Mouse (Mus musculus) adrenal gland (tissue): ENCODE data around the gene Mrps2.
"Not testable (repeated sequence)": the region's sequence is repeated elsewhere in the genome, so short reads cannot be mapped to it uniquely, and the experiment has no call there.

Source experiments
- intact Hi-C: fragments of 180-260 bp; cut with DNase I; formaldehyde crosslinking; loops from one replicate; pipeline ENCODE4 v1.15.1; 2025

The Mrps2 gene

DNA sequence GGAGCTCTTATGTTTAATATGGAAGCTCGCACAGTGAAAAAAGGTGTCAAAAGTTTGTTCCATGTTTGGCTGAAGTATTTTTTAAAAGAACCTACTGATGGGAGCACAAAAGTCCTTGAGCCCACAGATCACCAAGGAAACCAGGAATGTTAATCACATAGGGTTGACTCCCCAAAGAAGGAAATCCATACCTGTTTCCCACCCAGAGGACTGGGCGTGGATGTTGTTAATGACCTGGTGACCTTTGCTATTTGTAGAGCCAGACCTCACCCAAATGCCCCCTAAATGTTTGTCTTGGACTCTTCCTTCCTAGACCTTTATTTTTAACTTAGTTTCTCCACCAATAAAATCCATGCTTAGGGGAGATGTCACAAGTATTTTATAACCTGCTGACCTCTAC, 2.7 kb downstream of the Mrps2 start:
- intact Hi-C loops: no loop called here

DNA sequence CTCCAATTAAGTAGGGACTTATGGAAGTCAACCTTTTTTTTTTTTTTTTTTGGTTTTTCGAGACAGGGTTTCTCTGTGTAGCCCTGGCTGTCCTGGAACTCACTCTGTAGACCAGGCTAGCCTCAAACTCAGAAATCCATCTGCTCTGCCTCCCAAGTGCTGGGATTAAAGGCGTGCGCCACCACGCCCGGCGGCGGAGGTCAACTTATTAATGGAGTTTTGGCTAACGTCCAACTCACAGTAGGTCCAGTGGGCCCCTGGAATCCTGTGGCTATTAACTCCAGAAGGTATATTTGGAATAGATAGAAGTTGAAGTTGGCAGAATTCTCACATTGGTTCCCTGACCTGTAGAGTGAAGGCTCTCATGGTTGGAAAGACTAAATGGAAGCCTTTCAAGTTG, 4.1 kb downstream of the Mrps2 start:
- intact Hi-C loops: not testable (repeated sequence)

DNA sequence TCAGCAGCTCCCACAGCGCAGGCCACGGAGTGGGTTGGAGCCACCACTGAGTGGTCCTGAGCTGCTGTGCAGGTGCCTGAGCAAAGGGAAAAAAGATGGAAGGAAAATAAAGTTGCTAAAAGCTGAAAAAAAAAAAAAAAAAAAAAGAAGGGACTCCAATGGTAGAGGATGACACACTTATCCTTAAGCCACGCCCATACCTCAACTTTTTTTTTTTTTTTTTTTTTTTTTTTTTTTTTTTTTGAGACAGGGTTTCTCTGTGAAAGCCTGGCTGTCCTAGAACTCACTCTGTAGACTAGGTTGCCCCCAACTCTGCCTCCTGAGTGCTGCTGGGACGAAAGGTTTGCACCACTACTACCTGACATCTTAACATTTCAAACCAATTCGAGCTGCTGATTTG, 10.1 kb downstream of the Mrps2 start:
- intact Hi-C loops: not testable (repeated sequence)

DNA sequence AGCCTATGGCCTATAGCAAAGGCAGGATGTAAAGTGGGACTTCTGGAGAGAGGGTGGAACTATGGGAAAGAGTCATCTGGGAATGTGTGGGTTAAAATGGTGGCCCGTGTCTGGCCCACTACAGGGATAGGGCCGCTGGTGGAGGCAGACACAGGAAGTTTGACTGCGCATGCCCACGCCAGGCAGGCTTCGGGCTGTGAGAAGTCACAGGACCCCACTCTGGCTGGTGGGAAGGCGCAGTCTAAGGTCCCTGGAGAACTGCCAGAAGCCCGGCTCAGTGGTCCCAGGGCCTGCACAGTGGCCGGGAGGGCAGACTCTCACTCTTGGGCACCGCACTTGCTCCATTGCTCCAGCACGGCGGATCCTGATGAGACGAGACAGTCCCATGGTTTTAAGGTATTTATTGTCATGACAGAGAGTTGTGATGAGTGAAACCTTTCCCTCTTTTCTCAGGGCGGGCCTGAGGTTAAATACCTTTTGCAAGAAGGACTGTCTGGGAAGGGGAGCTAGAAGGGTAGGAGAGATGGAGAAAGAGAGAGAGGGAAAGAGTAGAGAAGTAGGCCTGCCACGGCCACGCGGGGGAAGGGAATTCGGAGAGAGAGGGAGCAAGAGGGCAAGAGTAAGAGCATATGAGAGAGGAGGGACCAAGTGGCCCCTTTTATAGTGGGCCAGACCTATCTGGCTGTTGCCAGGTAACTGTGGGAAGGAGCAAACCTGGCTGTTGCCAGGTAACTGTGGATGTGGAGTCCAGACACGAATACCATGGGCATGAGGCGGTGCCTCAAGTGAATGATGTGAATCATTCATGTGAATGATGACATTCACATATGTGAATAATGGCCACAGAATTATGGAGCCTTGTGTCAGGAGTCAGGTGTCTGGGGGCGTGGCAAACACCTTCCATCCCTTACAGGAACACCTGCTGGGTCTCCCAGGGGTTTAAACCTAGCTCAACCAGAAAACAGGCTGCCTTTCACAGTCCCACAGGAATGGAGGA, 11.6 kb downstream of the Mrps2 start:
- intact Hi-C loops: no loop called here

DNA sequence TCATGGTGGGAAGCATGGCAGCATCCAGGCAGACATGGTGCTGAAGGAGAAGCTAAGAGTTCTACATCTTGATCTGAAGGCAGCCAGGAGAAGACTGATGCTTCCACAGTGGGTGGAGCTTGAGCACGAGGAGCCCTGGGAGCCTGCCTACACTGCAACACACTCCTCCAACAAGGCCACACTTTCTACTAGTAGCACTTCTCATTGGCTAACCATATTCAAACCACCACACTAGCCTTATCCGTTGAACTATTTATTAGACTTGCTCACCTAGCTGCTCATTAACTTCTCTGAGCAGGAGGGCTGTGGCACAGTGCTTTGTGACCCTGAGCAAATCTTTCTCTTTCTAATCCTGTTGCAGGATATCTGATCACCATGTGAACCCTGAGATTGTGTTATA, 16.0 kb downstream of the Mrps2 start:
- intact Hi-C loops: no loop called here

DNA sequence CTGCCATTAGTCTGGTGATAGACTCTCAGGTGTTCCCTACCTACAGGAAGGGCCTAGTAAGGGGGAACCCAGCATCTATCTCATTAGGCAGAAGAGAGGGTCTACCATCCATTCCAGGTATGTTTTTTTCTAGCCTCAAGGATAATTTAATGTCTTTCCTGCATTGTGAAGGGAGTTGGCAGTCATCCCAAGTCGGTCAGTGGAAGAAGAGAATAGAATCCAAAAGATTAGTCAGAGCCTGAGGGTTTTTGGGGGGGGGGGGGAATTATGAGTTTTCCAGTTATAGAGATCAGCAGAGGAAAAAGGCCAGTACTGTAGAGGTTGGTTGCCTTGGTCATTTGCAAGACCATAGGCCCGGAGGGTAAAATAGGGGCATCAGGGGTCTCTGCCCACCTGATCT, 26.7 kb downstream of the Mrps2 start:
- intact Hi-C loops: no loop called here

DNA sequence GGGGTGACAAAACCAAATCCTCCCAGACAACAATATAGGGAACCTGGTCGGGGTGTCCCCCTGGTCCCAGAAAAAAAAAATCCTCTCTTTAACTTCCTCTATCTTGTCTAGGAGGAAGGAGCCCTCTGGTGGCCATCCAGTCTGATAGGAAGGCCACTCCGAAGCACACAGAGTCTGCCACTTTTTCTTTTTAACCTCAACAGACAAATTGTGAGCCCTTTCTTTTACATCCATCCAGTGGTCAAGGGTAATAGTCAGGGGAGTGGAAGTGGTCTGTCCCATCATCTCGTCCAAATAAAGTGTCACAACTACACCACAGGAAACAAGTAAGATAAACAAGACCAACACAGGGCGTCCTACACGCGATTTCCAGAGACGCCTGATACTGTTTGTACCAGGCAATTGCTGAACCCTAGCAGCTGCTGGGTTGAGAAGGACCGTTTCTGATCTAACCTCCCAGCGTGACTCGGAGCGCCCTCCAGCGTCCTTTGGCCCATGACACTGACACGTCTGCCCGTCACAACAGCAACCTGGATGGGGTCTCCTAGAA, 27.4 kb downstream of the Mrps2 start:
- intact Hi-C loops: no loop called here

DNA sequence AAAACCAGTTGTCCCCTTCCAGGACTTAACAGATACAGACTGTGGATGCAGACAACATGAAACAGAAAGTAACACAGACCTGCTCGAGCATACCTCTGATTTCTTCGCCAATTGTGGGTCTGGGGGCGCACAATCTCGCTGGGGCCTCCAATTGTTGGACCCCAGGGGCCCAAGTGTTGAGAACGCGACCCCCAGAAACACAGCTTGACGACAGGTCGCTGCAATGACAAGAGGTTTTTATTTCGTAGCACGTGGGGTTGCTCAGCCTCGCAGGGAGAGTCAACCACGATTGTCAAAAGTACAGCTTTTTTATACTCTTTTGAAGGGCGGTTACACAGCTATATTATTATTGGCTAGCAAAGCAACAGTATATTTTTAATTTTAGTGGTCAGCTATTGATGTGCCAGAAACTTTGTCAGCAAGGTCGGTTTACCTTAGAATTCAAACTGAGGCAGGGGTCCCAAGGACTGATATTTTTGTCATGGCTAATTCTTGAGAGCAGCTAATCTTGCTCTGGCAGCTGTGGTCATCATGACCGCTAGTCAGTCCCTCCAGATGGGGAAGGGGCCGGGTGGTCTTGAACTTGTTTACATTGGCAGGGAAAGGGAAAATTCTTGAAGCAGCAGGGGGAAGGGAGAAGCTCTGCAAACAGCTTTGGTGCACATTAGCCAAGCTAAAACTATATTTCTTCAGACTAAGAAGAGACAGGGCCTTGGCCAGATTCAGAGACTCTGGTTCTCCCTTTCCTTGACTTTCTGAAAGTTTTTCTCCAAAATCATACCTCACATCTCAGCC, 28.1 kb downstream of the Mrps2 start:
- intact Hi-C loops: no loop called here

DNA sequence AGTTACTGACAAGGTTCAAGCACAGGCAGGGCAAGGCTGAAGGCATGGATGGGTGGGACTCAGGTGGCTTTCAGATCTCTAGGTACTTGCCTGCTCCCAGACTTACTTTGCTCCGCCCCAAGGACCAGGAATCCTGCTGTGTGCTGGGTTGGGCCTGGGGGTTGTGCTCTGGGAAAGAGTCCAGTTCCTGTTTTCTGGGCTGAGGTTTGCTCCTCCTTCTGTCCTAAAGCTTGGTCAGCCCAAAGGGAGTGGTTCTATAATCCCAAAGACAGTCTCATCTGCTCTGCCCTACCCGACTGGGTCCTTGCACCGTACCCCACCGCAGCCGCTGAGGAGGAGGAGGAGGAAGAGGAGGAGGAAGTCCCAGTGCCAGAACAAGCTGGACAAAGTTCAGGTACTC, 28.8 kb downstream of the Mrps2 start, which contains the start of gene Gbgt1:
TSS of gene Gbgt1 (plus strand) at position 221 of the 400 bp plus-strand sequence.
- intact Hi-C loops: no loop called here

DNA sequence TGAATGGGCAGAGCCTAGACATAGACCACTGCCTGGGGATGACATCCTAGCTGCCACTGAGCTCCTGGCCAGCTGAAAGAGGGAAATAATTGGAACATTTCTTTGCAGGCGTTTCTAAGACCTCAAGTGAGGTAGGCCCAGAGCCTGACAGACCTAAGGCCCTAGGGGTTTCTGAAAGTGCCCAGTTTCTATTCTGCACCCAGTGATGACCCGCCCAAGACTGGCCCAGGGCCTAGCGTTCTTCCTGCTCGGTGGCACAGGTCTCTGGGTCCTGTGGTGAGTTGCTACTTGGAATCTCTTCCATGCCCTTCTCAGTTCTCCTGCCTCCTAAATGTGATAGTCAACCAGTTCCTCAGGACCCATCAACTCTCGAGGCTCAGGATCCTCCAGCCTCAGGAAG, 29.7 kb downstream of the Mrps2 start:
- intact Hi-C loops: no loop called here

DNA sequence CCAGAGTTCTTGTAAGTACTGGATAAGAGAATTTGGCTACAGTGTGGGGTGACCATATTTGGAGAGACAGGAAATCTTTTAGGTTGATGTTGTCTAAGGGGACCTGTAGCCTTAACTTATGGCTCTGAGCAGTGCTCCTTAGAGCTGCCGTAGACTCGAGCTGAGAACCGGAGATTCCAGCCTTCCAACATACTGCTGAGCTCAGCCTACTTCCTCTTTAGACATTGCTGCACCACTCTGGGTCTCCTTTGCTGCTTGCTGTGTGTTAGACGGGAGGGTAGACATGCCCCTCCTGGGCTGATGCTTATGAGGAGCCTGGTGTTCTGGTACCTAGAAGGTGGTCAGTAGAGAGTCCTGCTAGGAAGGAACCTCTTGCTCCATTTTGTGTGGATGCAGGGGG, 30.6 kb downstream of the Mrps2 start:
- intact Hi-C loops: no loop called here

DNA sequence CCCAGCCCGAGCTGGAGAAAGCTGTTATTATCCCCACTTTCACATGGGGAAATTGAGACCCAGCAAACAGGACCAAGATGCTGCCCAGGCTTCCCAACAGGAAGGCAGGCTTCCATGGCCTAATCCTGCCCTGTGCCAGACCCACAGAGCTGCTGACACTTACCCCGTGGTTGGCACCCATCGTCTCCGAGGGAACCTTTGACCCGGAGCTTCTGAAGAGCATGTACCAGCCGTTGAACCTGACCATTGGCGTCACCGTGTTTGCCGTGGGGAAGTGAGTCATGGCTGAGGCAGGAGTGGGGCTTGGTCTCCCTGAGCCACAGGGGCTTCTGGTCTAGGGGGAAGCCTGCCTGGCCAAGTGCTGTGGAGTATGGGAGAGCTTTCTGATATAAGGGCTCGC, 35.1 kb downstream of the Mrps2 start:
- intact Hi-C loops: no loop called here

DNA sequence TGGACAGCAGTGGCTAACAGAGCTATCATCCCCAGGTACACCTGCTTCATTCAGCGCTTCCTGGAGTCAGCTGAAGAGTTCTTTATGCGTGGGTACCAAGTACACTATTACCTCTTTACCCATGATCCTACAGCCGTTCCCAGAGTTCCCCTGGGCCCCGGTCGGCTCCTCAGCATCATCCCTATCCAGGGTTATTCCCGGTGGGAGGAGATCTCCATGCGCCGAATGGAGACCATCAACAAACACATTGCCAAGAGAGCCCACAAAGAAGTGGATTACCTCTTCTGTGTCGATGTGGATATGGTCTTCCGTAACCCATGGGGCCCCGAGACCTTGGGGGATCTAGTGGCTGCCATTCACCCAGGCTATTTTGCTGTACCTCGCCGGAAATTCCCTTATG, 36.8 kb downstream of the Mrps2 start:
- intact Hi-C loops: no loop called here

DNA sequence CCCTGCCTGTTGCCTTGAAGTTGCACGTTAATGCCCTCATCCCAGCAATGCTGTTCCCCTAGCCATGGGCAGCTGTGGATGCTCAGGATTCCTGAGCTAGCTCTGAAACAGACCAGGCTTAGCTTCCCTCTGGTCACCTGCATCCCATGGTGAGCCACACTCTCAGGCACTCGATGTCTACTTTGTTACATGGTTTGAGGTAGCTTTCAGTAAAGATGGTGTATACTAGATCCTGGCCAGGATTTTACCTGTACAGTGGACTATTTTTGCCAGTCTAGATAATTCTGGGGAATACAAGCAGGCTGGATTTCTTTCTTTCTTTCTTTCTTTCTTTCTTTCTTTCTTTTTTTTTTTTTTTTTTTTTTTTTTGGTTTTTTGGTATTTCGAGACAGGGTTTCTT, 37.9 kb downstream of the Mrps2 start, which contains the start of gene Gm10134:
TSS of gene Gm10134 (plus strand) at position 301 of the 400 bp plus-strand sequence.
- intact Hi-C loops: no loop called here

DNA sequence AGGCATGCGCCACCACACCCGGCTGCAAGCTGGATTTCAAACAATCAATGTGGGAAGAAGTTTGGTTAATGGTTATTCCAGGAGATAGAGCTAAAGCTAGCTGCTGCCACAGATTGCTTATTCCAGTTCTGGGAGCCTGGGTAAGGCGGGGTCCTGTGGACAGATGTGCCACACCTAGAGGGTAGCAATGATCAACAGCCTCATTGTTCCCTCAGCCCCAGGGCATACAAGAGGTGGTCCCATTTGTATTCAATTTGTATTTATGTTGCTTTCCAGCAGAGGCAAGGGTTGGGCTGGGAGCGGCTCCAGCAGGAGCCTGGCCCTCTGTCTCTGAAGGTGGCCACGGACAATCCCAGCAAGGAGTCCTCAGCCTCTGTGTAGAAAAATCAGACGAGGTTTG, 38.4 kb downstream of the Mrps2 start:
- intact Hi-C loops: no loop called here

DNA sequence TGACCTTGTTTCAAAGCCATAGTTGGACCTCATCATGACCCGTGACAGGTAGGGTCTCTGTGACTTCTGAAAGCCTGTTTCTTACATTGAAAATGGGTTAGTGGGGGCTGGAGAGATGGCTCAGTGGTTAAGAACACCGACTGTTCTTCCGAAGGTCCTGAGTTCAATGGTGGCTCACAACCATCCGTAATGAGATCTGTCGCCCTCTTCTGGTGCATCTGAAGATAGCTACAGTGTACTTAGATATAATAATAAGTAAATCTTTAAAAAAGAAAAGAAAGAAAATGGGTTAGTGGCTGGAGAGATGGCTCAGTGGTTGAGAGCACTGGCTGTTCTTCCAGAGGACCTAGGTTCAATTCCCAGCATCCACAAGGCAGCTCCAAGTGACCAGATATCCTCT, 43.7 kb downstream of the Mrps2 start:
- intact Hi-C loops: not testable (repeated sequence)

DNA sequence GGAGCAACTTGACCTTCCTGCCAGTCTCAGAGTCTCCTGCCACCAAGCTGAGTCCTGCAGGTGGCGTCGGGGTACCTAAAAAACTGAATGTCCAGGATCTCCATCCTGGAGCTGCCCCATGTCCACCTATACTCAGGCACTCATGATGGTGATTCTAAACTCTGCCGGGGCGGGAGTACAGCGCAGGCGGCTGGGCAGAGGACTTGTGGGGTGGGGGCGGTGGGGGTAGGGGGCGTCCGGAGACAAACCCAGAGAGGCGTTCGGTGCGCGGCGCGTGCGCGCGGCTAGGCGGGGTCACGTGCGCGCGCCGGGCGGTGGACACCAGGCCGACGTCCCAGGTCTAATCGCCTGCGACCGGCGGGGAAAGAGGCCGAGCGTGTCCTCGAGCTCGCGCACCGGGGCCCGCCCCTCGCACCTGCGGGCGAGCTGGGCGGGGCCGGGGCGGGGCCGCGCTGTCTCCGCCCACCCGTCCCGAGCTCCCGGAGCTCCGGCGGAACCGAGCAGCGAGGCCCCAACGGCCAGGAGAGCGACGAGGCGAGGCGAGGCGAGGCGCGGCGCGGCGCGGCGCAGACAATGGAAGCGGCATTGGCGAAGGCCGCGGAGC, 45.0 kb downstream of the Mrps2 start, which contains the start of gene Ralgds:
TSS of gene Ralgds (plus strand) at position 328 of the 604 bp plus-strand sequence.
- intact Hi-C loops: no loop called here

DNA sequence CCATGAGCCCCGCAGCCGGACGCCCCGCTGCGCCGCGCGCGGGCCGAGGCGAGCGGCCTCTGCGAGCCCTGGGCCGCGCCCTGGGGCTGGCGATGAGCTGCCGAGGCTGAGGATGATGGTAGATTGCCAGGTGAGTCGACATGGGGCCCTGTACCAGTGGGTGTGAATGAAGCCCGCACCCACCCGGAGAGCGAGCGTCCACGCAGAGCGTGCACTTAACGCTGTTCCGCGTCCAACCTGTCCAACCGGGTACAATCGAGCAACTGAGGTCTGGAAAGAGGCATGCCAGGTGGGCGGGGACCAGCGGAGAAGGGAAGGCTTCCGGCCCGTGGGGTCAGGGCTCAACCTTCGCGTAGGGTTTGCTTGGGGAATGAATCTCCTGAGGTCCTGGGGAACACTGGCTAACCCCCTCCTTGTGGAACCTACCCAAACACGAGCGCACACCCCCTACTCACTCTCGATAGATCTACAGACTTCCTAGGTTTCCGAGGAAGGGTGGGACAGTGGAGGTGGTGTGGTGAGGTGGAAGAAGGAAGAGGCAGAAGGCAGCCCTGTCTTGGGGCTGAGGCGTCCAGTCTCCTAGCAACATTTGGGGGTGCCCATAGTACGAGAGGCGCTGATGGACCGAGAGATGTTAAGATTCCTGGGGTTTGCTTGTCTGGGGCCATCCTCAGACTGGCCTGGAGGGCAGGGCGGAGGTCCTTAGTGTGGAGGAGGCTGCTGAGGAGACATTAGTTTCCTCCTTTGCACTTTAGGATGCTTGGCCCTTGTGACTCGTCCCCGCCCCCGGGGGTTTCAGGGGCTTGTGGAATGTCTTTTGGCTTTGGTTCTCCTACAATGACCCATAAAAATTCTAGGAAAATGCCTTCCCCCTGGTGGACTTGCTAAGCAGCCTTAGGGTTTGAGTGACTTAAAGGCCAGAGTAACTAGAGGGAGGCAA, 45.8 kb downstream of the Mrps2 start:
- intact Hi-C loops: no loop called here

DNA sequence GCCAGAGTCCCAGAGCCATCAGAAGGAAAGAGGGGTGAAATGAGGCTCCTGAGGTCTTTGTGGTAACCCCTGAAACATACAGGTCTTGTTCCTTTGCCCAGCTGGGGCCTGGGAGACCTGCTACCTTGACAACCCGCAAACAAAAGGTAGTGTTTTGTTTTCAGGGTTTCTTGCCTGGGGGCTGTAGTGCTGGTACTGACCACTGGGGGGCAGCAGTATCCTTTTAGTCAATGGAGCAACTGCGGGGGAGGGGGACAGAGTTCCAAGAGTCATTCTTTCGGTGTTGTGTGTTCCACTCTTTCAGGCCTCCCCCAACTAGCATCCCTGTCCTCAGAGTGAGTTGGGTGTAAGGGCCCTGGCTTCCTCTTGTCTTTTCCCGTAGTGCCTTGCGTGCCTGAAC, 46.6 kb downstream of the Mrps2 start:
- intact Hi-C loops: no loop called here
